In genomic region chr13:101813267-101813900, GRCm38 (mm10) we compare ENCODE assay signal across 8 mouse cellular contexts. TPM values are rescaled to one million over a fixed set of nuclear protein-coding genes. Genes with fewer than 3 reads are reported as not detected.
DNase-seq lines count a peak whose midpoint lies in the region; ATAC-seq and TF ChIP-seq lines count a peak whose summit lies in the region.

No protein-coding gene starts in this region.

- H3K36me3 ChIP-seq in forebrain, embryonic 16.5 days (ENCODE audit: control insufficient read depth, insufficient read depth) = no peaks in the 10 kb centered on the region
- H3K36me3 ChIP-seq in limb, embryonic 14.5 days (ENCODE audit: control insufficient read depth, insufficient read depth, low read length) = no peaks in the 10 kb centered on the region
- H3K36me3 ChIP-seq in stomach, embryonic 16.5 days (ENCODE audit: control insufficient read depth, insufficient read depth, low read length) = no peaks in the 10 kb centered on the region

- DNase-seq in heart, adult 18-20 months = peak; percentile 53 to 65
- DNase-seq in heart, postnatal 25 days (ENCODE audit: low spot score) = no peak
- peak; percentile 25 for DNase-seq in Muller cell, postnatal 12 days (ENCODE audit: inconsistent ontology term)
- peak; percentile 64 for DNase-seq in limb, embryonic 14.5 days (ENCODE audit: low spot score)
- no peak for DNase-seq in cerebellum, postnatal 25 days
- no peak for DNase-seq in frontal cortex, postnatal 14 days (ENCODE audit: low spot score in 2 of 2)

- H3K27ac ChIP-seq in forebrain, embryonic 16.5 days (ENCODE audit: low read length) = no peak overlapping the region
- no peak overlapping the region for H3K27ac ChIP-seq in limb, embryonic 14.5 days (replicated peaks; ENCODE audit: low read depth, low read length)
- peak overlapping the region; percentile 52; the same call in 1 of the 2 replicates for H3K27ac ChIP-seq in stomach, embryonic 16.5 days (ENCODE audit: low read length)

- peaks cover 14% of the 10 kb centered on the region for H3K4me1 ChIP-seq in forebrain, embryonic 16.5 days (replicated peaks; ENCODE audit: control insufficient read depth, insufficient read depth, low read length)
- H3K4me1 ChIP-seq in limb, embryonic 14.5 days (ENCODE audit: control insufficient read depth, insufficient read depth, low read length) = peaks cover 9% of the 10 kb centered on the region
- H3K4me1 ChIP-seq in stomach, embryonic 16.5 days (ENCODE audit: control insufficient read depth, insufficient read depth, low read length) = peaks cover 14% of the 10 kb centered on the region

- no peak overlapping the region for H3K9ac ChIP-seq in forebrain, embryonic 16.5 days (replicated peaks; ENCODE audit: low read depth, low read length)
- H3K9ac ChIP-seq in limb, embryonic 14.5 days (ENCODE audit: low read depth, low read length, severe bottlenecking) = no peak overlapping the region
- no peak overlapping the region for H3K9ac ChIP-seq in stomach, embryonic 16.5 days (ENCODE audit: low read length)

- H3K27me3 ChIP-seq in forebrain, embryonic 16.5 days (replicated peaks; ENCODE audit: control insufficient read depth, insufficient read depth, low read length) = no peaks in the 10 kb centered on the region
- no peaks in the 10 kb centered on the region for H3K27me3 ChIP-seq in limb, embryonic 14.5 days (ENCODE audit: control insufficient read depth, insufficient read depth, low read length)
- H3K27me3 ChIP-seq in stomach, embryonic 16.5 days (ENCODE audit: control insufficient read depth, insufficient read depth, low read length) = no peaks in the 10 kb centered on the region

- H3K9me3 ChIP-seq in forebrain, embryonic 16.5 days (ENCODE audit: control insufficient read depth, low read length) = no peaks in the 10 kb centered on the region
- H3K9me3 ChIP-seq in limb, embryonic 14.5 days (ENCODE audit: control insufficient read depth, low read length) = no peaks in the 10 kb centered on the region
- H3K9me3 ChIP-seq in stomach, embryonic 16.5 days (replicated peaks; ENCODE audit: control insufficient read depth, low read length) = no peaks in the 10 kb centered on the region

- 8% methylated on average over 10 of the region's 10 CpGs for WGBS in forebrain, embryonic 16.5 days
- 26% methylated on average over 10 of the region's 10 CpGs for WGBS in limb, embryonic 14.5 days
- WGBS in stomach, embryonic 16.5 days = 29% methylated on average over 10 of the region's 10 CpGs

- no peak overlapping the region for H3K4me3 ChIP-seq in forebrain, embryonic 16.5 days (replicated peaks; ENCODE audit: low read length)
- H3K4me3 ChIP-seq in limb, embryonic 14.5 days (replicated peaks; ENCODE audit: low read length) = no peak overlapping the region
- no peak overlapping the region for H3K4me3 ChIP-seq in stomach, embryonic 16.5 days (replicated peaks; ENCODE audit: low read length)

- peak; percentile 40; the same call in 1 of the 2 replicates for ATAC-seq in forebrain, embryonic 16.5 days
- ATAC-seq in limb, embryonic 14.5 days (ENCODE audit: low FRiP score, low read depth) = peak; percentile 47; the same call in 1 of the 2 replicates
- ATAC-seq in stomach, embryonic 16.5 days (ENCODE audit: insufficient read depth, low FRiP score) = peak; percentile 82

- intact Hi-C loops in heart, postnatal 25 days (cut with DNase I) = no loop called here

- no peak for TF ChIP-seq POLR2A in limb, embryonic 14.5 days (IDR thresholded peaks at IDR 0.05; ENCODE audit: borderline replicate concordance, extremely low read depth, insufficient read depth, insufficient read length)

- H3K4me2 ChIP-seq in forebrain, embryonic 16.5 days (ENCODE audit: low read length) = peak overlapping the region; percentile 20
- H3K4me2 ChIP-seq in limb, embryonic 14.5 days (replicated peaks; ENCODE audit: low read depth, low read length, severe bottlenecking) = 0 out of 2 replicates have a peak overlapping the region, but pooled peaks have one; percentile 13
- H3K4me2 ChIP-seq in stomach, embryonic 16.5 days (ENCODE audit: low read depth, low read length) = no peak overlapping the region

RNA-seq across cellular contexts. Expression of gene Pik3r1, which starts 45.4 kb away (rescaled TPM):
- 100 to 1,000 TPM; 103 to 142 TPM for total RNA-seq in heart, adult 18-20 months (2021)
- total RNA-seq in heart, postnatal 25 days (2021) = 100 to 1,000 TPM in 1 of 2 experiments, 10 to 100 TPM in 1; 93.6 to 111 TPM
- polyA plus RNA-seq in forebrain, embryonic 16.5 days (2015; fragmentation: Nextera tagmentation; extraction: Ambion mirVana) = 36.4 and 42.7 TPM in 2 replicates
- 26.7 and 29.2 TPM in 2 replicates for polyA plus RNA-seq in limb, embryonic 14.5 days (2012; rRNA removed)
- 58.5 and 62.2 TPM in 2 replicates for polyA plus RNA-seq in limb, embryonic 14.5 days (2014; fragmentation: Nextera tagmentation; extraction: Ambion mirVana)
- polyA plus RNA-seq in stomach, embryonic 16.5 days (2015; fragmentation: Nextera tagmentation; extraction: Ambion mirVana) = 53.0 and 59.5 TPM in 2 replicates

Comparison
In these comparisons a context has a peak if more than half of its experiments do, and no peak if none do; other contexts are left out.
1. DNase-seq: peak in heart, adult 18-20 months (2 of 2), Muller cell, postnatal 12 days (single experiment) and limb, embryonic 14.5 days (single experiment); none in heart, postnatal 25 days (single experiment), cerebellum, postnatal 25 days (0 of 2) and frontal cortex, postnatal 14 days (0 of 2).
2. Peak in every context shown above with its lines, with median percentiles within 50 percentile points of each other: ATAC-seq.